Mouse (Mus musculus): Measurements from ENCODE around the gene Spata13. TPM values are rescaled to one million over a fixed set of nuclear protein-coding genes. Genes with fewer than 3 reads are reported as not detected.

The Spata13 gene
- polyA plus RNA-seq, 1 experiment: 1.2 TPM

- Histone ChIP-seq H3K27me3 (ENCODE audit: control insufficient read depth, insufficient read depth, insufficient read length) (peaks cover 38% of the 10 kb centered on the region), H3K4me2 (ENCODE audit: low read depth) (peak overlapping the region; percentile 60), H3K79me2 (ENCODE audit: control insufficient read depth, insufficient read depth) (no peaks in the 10 kb centered on the region), H3K36me3 (ENCODE audit: control insufficient read depth, insufficient read depth) (no peaks in the 10 kb centered on the region), H3ac (ENCODE audit: control insufficient read depth, insufficient read length) (no peak overlapping the region), H3K4me3 (no peak overlapping the region)
- TF ChIP-seq USF1 (IDR thresholded peaks at IDR 0.05; ENCODE audit: low read depth) (no peak), MYOD1 (IDR thresholded peaks at IDR 0.05; ENCODE audit: control insufficient read depth in 1 of 3, insufficient read length in 2 of 3, low read depth in 2 of 3) (no peak), E2F4 (IDR thresholded peaks at IDR 0.05; ENCODE audit: insufficient read depth) (no peak), POLR2A (IDR thresholded peaks at IDR 0.05; ENCODE audit: insufficient read length, low read depth) (no peak), REST (IDR thresholded peaks at IDR 0.05; ENCODE audit: insufficient read depth, insufficient read length) (no peak), POLR2AphosphoS2 (IDR thresholded peaks at IDR 0.05; ENCODE audit: insufficient read length, low read depth) (no peak), TCF12 (IDR thresholded peaks at IDR 0.05; ENCODE audit: insufficient read depth, poor library complexity, severe bottlenecking) (no peak), MAX (IDR thresholded peaks at IDR 0.05; ENCODE audit: low read depth) (no peak), TCF3 (IDR thresholded peaks at IDR 0.05; ENCODE audit: insufficient read length, low read depth) (no peak), MYOG (IDR thresholded peaks at IDR 0.05; ENCODE audit: control insufficient read depth in 1 of 3, insufficient read depth in 1 of 3, insufficient read length in 2 of 3, low read depth in 2 of 3) (no peak), CEBPB (IDR thresholded peaks at IDR 0.05; ENCODE audit: insufficient read depth, poor library complexity, severe bottlenecking) (no peak), SRF (IDR thresholded peaks at IDR 0.05; ENCODE audit: control insufficient read depth, insufficient read length, low read depth) (no peak)
These were observed 52.9 kb downstream of the Spata13 start for GRCm38 (mm10) chr14:60686733-60687132.

- Histone ChIP-seq H3ac (ENCODE audit: control insufficient read depth, insufficient read length) (no peak overlapping the region), H3K27me3 (ENCODE audit: control insufficient read depth, insufficient read depth, insufficient read length) (peaks cover 40% of the 10 kb centered on the region), H3K79me2 (ENCODE audit: control insufficient read depth, insufficient read depth) (no peaks in the 10 kb centered on the region)
These were observed 53.4 kb downstream of the Spata13 start for GRCm38 (mm10) chr14:60687241-60687640.

DNA sequence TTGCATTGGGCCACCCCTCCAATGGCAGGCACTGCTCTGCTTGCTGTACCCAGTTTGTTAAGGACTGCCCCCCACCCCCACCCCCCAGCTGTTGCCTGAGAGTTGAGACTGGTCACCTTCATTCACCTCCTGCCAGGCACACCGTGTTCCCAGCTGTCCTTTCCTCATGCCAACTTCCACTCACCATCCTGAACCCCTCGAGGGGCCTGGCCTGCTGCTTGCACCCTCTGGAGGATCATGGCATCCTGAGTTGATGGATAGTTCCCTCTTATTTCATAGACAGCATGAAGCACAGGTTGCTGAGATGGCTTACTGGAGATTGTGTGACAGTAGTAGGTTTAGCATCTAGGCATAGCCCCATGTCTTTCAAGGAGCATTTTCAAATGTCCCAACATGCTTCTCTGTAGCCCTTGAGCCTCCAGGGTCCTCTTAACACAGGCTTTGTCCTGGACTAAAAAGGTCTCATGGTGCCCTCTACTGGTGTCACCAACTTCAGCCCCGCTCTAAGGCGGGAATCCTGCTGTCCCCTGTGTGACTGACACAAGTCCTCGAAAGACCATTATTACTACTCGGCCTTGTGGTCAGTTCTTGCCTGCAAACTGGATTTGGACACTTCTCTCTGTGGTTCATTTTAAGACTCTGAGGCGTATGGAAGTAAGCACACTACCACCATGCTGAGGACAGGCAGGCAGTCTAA lies 54.9 kb downstream of the Spata13 start:
- H3K36me3 ChIP-seq (ENCODE audit: control insufficient read depth, insufficient read depth): no peaks in the 10 kb centered on the region
- no peak overlapping the region for H3ac ChIP-seq (ENCODE audit: control insufficient read depth, insufficient read length)
- no peak for TF ChIP-seq USF1 (IDR thresholded peaks at IDR 0.05; ENCODE audit: low read depth)
- TF ChIP-seq POLR2AphosphoS2 (IDR thresholded peaks at IDR 0.05; ENCODE audit: insufficient read length, low read depth): no peak
- no peak for TF ChIP-seq SRF (IDR thresholded peaks at IDR 0.05; ENCODE audit: control insufficient read depth, insufficient read length, low read depth)
- no peak for TF ChIP-seq MYOG (IDR thresholded peaks at IDR 0.05; ENCODE audit: control insufficient read depth in 1 of 3, insufficient read depth in 1 of 3, insufficient read length in 2 of 3, low read depth in 2 of 3)
- H3K27me3 ChIP-seq (ENCODE audit: control insufficient read depth, insufficient read depth, insufficient read length): peaks cover 38% of the 10 kb centered on the region
- H3K4me2 ChIP-seq (ENCODE audit: low read depth): no peak overlapping the region
- H3K4me3 ChIP-seq: no peak overlapping the region
- no peaks in the 10 kb centered on the region for H3K79me2 ChIP-seq (ENCODE audit: control insufficient read depth, insufficient read depth)

More at GRCm38 (mm10) chr14:60687241-60687640, 53.4 kb downstream of the Spata13 start:
- TF ChIP-seq SRF (IDR thresholded peaks at IDR 0.05; ENCODE audit: control insufficient read depth, insufficient read length, low read depth) (no peak), TCF3 (IDR thresholded peaks at IDR 0.05; ENCODE audit: insufficient read length, low read depth) (no peak), MYOG (IDR thresholded peaks at IDR 0.05; ENCODE audit: control insufficient read depth in 1 of 3, insufficient read depth in 1 of 3, insufficient read length in 2 of 3, low read depth in 2 of 3) (no peak), MYOD1 (IDR thresholded peaks at IDR 0.05; ENCODE audit: control insufficient read depth in 1 of 3, insufficient read length in 2 of 3, low read depth in 2 of 3) (no peak), POLR2AphosphoS2 (IDR thresholded peaks at IDR 0.05; ENCODE audit: insufficient read length, low read depth) (no peak), USF1 (IDR thresholded peaks at IDR 0.05; ENCODE audit: low read depth) (no peak), REST (IDR thresholded peaks at IDR 0.05; ENCODE audit: insufficient read depth, insufficient read length) (no peak), E2F4 (IDR thresholded peaks at IDR 0.05; ENCODE audit: insufficient read depth) (no peak), CEBPB (IDR thresholded peaks at IDR 0.05; ENCODE audit: insufficient read depth, poor library complexity, severe bottlenecking) (no peak), POLR2A (IDR thresholded peaks at IDR 0.05; ENCODE audit: insufficient read length, low read depth) (no peak), TCF12 (IDR thresholded peaks at IDR 0.05; ENCODE audit: insufficient read depth, poor library complexity, severe bottlenecking) (no peak), MAX (IDR thresholded peaks at IDR 0.05; ENCODE audit: low read depth) (no peak)
- no peak overlapping the region for H3K4me3 ChIP-seq
- H3K36me3 ChIP-seq (ENCODE audit: control insufficient read depth, insufficient read depth): no peaks in the 10 kb centered on the region
- peak overlapping the region; percentile 60 for H3K4me2 ChIP-seq (ENCODE audit: low read depth)

GRCm38 (mm10) chr14:60689768-60690167 lies 56.0 kb downstream of the Spata13 start:
- Histone ChIP-seq H3K27me3 (ENCODE audit: control insufficient read depth, insufficient read depth, insufficient read length) (peaks cover 38% of the 10 kb centered on the region), H3K36me3 (ENCODE audit: control insufficient read depth, insufficient read depth) (no peaks in the 10 kb centered on the region), H3K4me3 (no peak overlapping the region), H3ac (ENCODE audit: control insufficient read depth, insufficient read length) (no peak overlapping the region), H3K79me2 (ENCODE audit: control insufficient read depth, insufficient read depth) (no peaks in the 10 kb centered on the region), H3K4me2 (ENCODE audit: low read depth) (no peak overlapping the region)
- TF ChIP-seq MYOD1 (IDR thresholded peaks at IDR 0.05; ENCODE audit: control insufficient read depth in 1 of 3, insufficient read length in 2 of 3, low read depth in 2 of 3) (no peak), POLR2AphosphoS2 (IDR thresholded peaks at IDR 0.05; ENCODE audit: insufficient read length, low read depth) (no peak)

- TF ChIP-seq POLR2A (IDR thresholded peaks at IDR 0.05; ENCODE audit: insufficient read length, low read depth): no peak
- no peak for TF ChIP-seq POLR2AphosphoS2 (IDR thresholded peaks at IDR 0.05; ENCODE audit: insufficient read length, low read depth)
- TF ChIP-seq TCF12 (IDR thresholded peaks at IDR 0.05; ENCODE audit: insufficient read depth, poor library complexity, severe bottlenecking): no peak
- TF ChIP-seq CEBPB (IDR thresholded peaks at IDR 0.05; ENCODE audit: insufficient read depth, poor library complexity, severe bottlenecking): no peak
- TF ChIP-seq MAX (IDR thresholded peaks at IDR 0.05; ENCODE audit: low read depth): no peak
- TF ChIP-seq REST (IDR thresholded peaks at IDR 0.05; ENCODE audit: insufficient read depth, insufficient read length): no peak
- Histone ChIP-seq H3ac (ENCODE audit: control insufficient read depth, insufficient read length) (no peak overlapping the region), H3K27me3 (ENCODE audit: control insufficient read depth, insufficient read depth, insufficient read length) (peaks cover 38% of the 10 kb centered on the region), H3K79me2 (ENCODE audit: control insufficient read depth, insufficient read depth) (no peaks in the 10 kb centered on the region), H3K4me3 (no peak overlapping the region), H3K36me3 (ENCODE audit: control insufficient read depth, insufficient read depth) (no peaks in the 10 kb centered on the region), H3K4me2 (ENCODE audit: low read depth) (no peak overlapping the region)
These were observed 56.8 kb downstream of the Spata13 start for GRCm38 (mm10) chr14:60690631-60691030.
